Mouse (Mus musculus) thymus, postnatal 10 days (tissue): ENCODE results near the gene Maneal.
A peak's percentile ranks its signal among the peaks of the same experiment; 100 is the strongest.

Source experiments
- DNase-seq, 2 experiments: peaks; one replicate each; pipeline ENCODE4 v3.0.0; 2021; ENCODE audit warnings: low spot score in 2 of 2

Maneal gene

GRCm38 (mm10) chr4:124849631-124850260 lies 12.2 kb downstream of the Maneal start:
- peak in 1 of 2 experiments; percentile 29 for DNase-seq

GRCm38 (mm10) chr4:124847573-124847972 lies 14.4 kb downstream of the Maneal start:
- DNase-seq, result peak; percentile 60 to 78

GRCm38 (mm10) chr4:124843493-124843892 lies 18.5 kb downstream of the Maneal start:
- peak in 1 of 2 experiments; percentile 47 for DNase-seq

- DNase-seq, result no peak
These were observed 21.0 kb downstream of the Maneal start for GRCm38 (mm10) chr4:124840998-124841397.

- DNase-seq, result no peak
These were observed 23.8 kb downstream of the Maneal start for GRCm38 (mm10) chr4:124838035-124838700.

GRCm38 (mm10) chr4:124832796-124833195 lies 29.2 kb downstream of the Maneal start:
- DNase-seq, result no peak

GRCm38 (mm10) chr4:124829671-124830070 lies 32.3 kb downstream of the Maneal start:
- DNase-seq, result no peak

GRCm38 (mm10) chr4:124825371-124825965 lies 36.5 kb downstream of the Maneal start:
- no peak for DNase-seq

GRCm38 (mm10) chr4:124824967-124825366 lies 37.0 kb downstream of the Maneal start:
- no peak for DNase-seq

- no peak for DNase-seq
These were observed 43.1 kb downstream of the Maneal start for GRCm38 (mm10) chr4:124818832-124819231.

- DNase-seq, result no peak
These were observed 44.2 kb downstream of the Maneal start for GRCm38 (mm10) chr4:124817803-124818202.

GRCm38 (mm10) chr4:124815901-124816300 lies 46.1 kb downstream of the Maneal start:
- DNase-seq, result no peak

- DNase-seq, result no peak
These were observed 50.5 kb downstream of the Maneal start for GRCm38 (mm10) chr4:124811347-124811975.

- no peak for DNase-seq
These were observed 51.9 kb downstream of the Maneal start for GRCm38 (mm10) chr4:124810056-124810455.

- DNase-seq, result no peak
These were observed 52.7 kb downstream of the Maneal start for GRCm38 (mm10) chr4:124809136-124809883.

GRCm38 (mm10) chr4:124808511-124808910 lies 53.5 kb downstream of the Maneal start:
- no peak for DNase-seq
